Mouse (Mus musculus) ES-Bruce4 (cell line): ENCODE data around the gene Vapa.

ENCODE experiments used
- CTCF ChIP-seq: IDR thresholded peaks from one replicate; pipeline ENCODE4 v1.8.1; 2011; ENCODE audit warnings: low read depth, low read length
- POLR2A ChIP-seq: IDR thresholded peaks from one replicate; pipeline ENCODE4 v1.8.1; 2011; ENCODE audit warnings: low read length; ENCODE audit not compliant: insufficient read depth

GRCm38 (mm10) chr17:65641734-65642218 is 28.4 kb upstream of the Vapa start, which contains the start of gene Txndc2:
- TF ChIP-seq CTCF = no peak
- TF ChIP-seq POLR2A = no peak
